Mouse (Mus musculus): Measurements from ENCODE around the gene Clcc1. TPM values are rescaled to one million over a fixed set of nuclear protein-coding genes. Genes with fewer than 3 reads are reported as not detected.

Gene Clcc1
- polyA plus RNA-seq, 1 experiment = 47.5 TPM

DNA sequence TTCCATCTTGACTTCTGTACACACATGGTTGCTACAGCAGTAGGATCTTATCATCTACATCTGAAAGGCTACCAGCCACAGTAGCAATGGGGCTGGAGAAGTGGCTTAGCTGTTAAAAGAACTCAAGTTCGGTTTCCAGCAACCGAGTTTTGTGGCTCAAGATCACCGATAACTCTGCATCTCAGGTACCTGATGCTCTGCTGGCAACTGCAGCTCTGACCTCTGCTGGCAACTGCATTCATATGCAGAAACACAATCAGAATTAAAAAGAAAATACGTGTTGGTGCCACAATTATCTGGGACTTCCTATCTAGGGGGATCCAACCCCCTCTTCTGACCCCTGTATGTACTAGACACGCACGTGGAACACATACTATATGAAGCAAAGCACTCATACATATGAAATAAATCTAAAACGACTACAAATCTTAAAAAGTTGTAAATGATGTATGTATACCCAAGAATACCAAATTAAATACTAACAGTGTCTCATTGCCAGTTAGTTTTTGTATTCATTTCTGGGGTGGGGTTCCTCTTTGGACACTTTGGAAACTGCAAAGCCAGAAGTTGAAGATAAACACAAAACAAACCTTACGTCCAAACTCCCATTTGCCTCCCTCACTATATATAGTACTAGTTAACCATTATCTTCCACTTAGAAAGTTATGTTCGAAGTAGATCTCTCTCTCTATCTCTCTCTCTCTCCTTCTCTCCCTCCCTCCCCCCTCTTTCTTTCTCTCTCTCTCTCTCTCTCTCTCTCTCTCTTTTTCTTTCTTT lies 659 bp upstream of the Clcc1 start:
- H3K27ac ChIP-seq (ENCODE audit: control insufficient read depth, insufficient read depth, low read length) = no peak overlapping the region
- no peak for DNase-seq
- TF ChIP-seq POLR2A (IDR thresholded peaks at IDR 0.05; ENCODE audit: control insufficient read depth, extremely low read depth, insufficient read depth, low read length, poor library complexity) (no peak), CTCF (IDR thresholded peaks at IDR 0.05; ENCODE audit: borderline replicate concordance, control insufficient read depth, extremely low read depth, insufficient read depth, low read length, poor library complexity) (no peak)
- peaks cover 6% of the 10 kb centered on the region for H3K4me1 ChIP-seq (replicated peaks; ENCODE audit: control insufficient read depth, insufficient read depth, low read length)
- no peak overlapping the region for H3K4me3 ChIP-seq (ENCODE audit: control insufficient read depth, insufficient read depth, low read length)
- no peaks in the 10 kb centered on the region for H3K36me3 ChIP-seq (ENCODE audit: control insufficient read depth, insufficient read depth, low read length)
- 11% methylated on average over 9 of the region's 9 CpGs for WGBS
- no peaks in the 10 kb centered on the region for H3K27me3 ChIP-seq (ENCODE audit: control insufficient read depth, insufficient read depth, low read length)

DNA sequence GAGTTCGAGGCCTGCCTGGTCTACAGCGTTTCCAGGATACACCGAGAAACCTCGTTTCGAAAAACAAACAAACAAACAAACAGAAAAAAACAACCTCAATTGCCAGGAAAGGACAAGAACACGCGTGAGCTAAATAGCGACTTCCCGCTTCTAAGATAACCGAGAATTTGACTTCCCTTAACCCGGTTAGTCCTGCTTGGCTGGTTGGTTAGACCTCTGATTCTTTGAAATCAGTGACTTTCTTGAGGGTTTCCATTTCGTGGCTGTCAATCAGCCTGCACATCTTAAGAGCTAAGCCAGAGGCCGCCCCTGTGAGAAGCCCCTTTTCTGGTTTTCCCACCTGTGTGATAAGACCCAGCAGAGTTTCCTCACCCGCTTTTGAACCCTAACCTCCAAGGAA lies 853 bp downstream of the Clcc1 start:
- Histone ChIP-seq H3K27me3 (ENCODE audit: control insufficient read depth, insufficient read depth, low read length) (no peaks in the 10 kb centered on the region), H3K4me1 (replicated peaks; ENCODE audit: control insufficient read depth, insufficient read depth, low read length) (peaks cover 6% of the 10 kb centered on the region), H3K36me3 (ENCODE audit: control insufficient read depth, insufficient read depth, low read length) (no peaks in the 10 kb centered on the region), H3K4me3 (ENCODE audit: control insufficient read depth, insufficient read depth, low read length) (peak overlapping the region; percentile 38), H3K27ac (ENCODE audit: control insufficient read depth, insufficient read depth, low read length) (no peak overlapping the region)
- 4% methylated on average over 14 of the region's 14 CpGs for WGBS
- TF ChIP-seq CTCF (IDR thresholded peaks at IDR 0.05; ENCODE audit: borderline replicate concordance, control insufficient read depth, extremely low read depth, insufficient read depth, low read length, poor library complexity) = no peak
- TF ChIP-seq POLR2A (IDR thresholded peaks at IDR 0.05; ENCODE audit: control insufficient read depth, extremely low read depth, insufficient read depth, low read length, poor library complexity) = no peak
- peak; percentile 6 for DNase-seq

DNA sequence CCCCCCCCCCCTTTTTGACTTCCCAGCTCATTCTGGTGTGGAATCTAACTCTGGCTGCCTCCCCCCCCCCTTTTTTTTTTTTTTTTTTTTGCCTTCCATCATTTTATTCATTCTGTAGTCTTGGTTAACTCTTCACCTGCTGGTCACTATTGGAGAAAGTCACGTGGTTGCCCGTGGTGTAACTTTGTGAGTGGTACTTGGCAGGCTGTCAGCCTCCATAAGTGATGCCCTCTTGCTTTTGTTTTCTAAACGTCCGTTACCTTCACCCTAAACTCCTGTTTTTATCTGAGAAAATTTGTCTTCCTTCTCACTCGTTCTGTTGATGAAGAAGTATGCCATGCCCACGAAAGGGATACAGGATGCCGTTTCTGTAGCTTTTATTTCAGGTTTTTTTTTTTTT lies 1.8 kb downstream of the Clcc1 start:
- Histone ChIP-seq H3K27me3 (ENCODE audit: control insufficient read depth, insufficient read depth, low read length) (no peaks in the 10 kb centered on the region), H3K4me1 (replicated peaks; ENCODE audit: control insufficient read depth, insufficient read depth, low read length) (peaks cover 6% of the 10 kb centered on the region), H3K4me3 (ENCODE audit: control insufficient read depth, insufficient read depth, low read length) (no peak overlapping the region), H3K27ac (ENCODE audit: control insufficient read depth, insufficient read depth, low read length) (no peak overlapping the region), H3K36me3 (ENCODE audit: control insufficient read depth, insufficient read depth, low read length) (no peaks in the 10 kb centered on the region)
- WGBS = 84% methylated on average over 7 of the region's 7 CpGs
- no peak for DNase-seq
- TF ChIP-seq CTCF (IDR thresholded peaks at IDR 0.05; ENCODE audit: borderline replicate concordance, control insufficient read depth, extremely low read depth, insufficient read depth, low read length, poor library complexity) = no peak
- no peak for TF ChIP-seq POLR2A (IDR thresholded peaks at IDR 0.05; ENCODE audit: control insufficient read depth, extremely low read depth, insufficient read depth, low read length, poor library complexity)

DNA sequence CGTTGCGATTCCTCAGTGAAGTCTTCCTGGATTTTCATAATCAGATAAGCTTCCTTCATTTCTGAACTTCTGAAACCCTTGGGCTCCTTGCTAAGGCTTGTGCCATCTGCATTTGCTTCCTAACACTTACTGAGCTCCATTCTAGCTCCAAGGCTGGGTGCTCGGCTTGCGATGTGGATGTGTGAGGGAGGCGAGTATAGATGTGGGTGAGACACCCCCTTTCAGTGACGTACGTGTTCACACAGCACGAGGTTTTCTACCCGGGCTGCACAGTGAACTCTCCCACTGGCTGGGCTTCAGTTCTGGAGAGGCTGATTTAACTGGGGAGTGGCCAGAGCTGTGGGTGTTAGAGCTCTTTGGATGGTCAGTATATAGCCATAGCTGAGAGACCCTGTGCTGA lies 4.9 kb downstream of the Clcc1 start:
- H3K36me3 ChIP-seq (ENCODE audit: control insufficient read depth, insufficient read depth, low read length) = peaks cover 17% of the 10 kb centered on the region
- no peak for TF ChIP-seq CTCF (IDR thresholded peaks at IDR 0.05; ENCODE audit: borderline replicate concordance, control insufficient read depth, extremely low read depth, insufficient read depth, low read length, poor library complexity)
- TF ChIP-seq POLR2A (IDR thresholded peaks at IDR 0.05; ENCODE audit: control insufficient read depth, extremely low read depth, insufficient read depth, low read length, poor library complexity) = no peak

DNA sequence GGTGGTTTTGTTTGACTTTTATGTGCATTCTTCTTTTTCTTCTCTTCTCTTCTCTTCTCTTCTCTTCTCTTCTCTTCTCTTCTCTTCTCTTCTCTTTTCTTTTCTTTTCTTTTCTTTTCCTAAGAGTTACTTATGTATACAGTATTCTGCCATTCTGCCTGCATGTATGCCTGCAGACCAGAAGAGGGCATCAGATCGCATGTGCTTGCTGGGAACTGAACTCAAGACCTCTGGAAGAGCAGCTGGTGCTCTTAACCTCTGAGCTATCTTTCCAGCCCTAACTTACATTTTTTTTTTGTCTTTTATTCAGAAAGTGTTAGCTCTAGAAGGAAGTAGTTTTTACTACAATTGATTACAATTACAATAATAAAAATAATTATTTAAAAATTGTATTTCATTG lies 7.2 kb downstream of the Clcc1 start:
- H3K4me1 ChIP-seq (replicated peaks; ENCODE audit: control insufficient read depth, insufficient read depth, low read length) = no peaks in the 10 kb centered on the region
- H3K4me3 ChIP-seq (ENCODE audit: control insufficient read depth, insufficient read depth, low read length) = no peak overlapping the region
- 91% methylated on average over 1 of the region's 1 CpGs for WGBS
- TF ChIP-seq POLR2A (IDR thresholded peaks at IDR 0.05; ENCODE audit: control insufficient read depth, extremely low read depth, insufficient read depth, low read length, poor library complexity) (no peak), CTCF (IDR thresholded peaks at IDR 0.05; ENCODE audit: borderline replicate concordance, control insufficient read depth, extremely low read depth, insufficient read depth, low read length, poor library complexity) (no peak)
- H3K27me3 ChIP-seq (ENCODE audit: control insufficient read depth, insufficient read depth, low read length) = no peaks in the 10 kb centered on the region
- H3K27ac ChIP-seq (ENCODE audit: control insufficient read depth, insufficient read depth, low read length) = no peak overlapping the region
- no peak for DNase-seq
- H3K36me3 ChIP-seq (ENCODE audit: control insufficient read depth, insufficient read depth, low read length) = peaks cover 31% of the 10 kb centered on the region

More for the DNA sequence above, 4.9 kb downstream of the Clcc1 start:
- no peak overlapping the region for H3K4me3 ChIP-seq (ENCODE audit: control insufficient read depth, insufficient read depth, low read length)
- WGBS = 96% methylated on average over 9 of the region's 9 CpGs
- no peaks in the 10 kb centered on the region for H3K27me3 ChIP-seq (ENCODE audit: control insufficient read depth, insufficient read depth, low read length)
- no peak for DNase-seq
- H3K27ac ChIP-seq (ENCODE audit: control insufficient read depth, insufficient read depth, low read length) = no peak overlapping the region
- peaks cover 6% of the 10 kb centered on the region for H3K4me1 ChIP-seq (replicated peaks; ENCODE audit: control insufficient read depth, insufficient read depth, low read length)

DNA sequence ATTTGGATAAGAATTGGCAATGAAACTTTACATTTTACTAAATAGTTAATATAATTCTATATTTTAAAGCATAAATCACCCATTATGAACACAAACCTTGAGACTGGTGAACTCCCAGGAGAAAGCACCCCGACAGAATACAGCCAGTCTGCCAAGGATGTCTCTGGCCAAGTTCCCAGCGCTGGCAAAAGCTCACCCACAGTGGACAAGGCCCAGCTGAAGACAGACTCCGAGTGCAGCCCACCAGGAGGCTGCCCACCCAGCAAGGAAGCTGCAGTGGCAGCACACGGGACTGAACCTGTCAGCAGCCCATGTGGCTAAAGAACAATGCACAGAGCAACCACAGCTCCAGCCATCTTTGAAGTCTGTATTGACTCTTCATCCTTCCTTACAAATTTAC lies 22.9 kb downstream of the Clcc1 start:
- WGBS = 93% methylated on average over 4 of the region's 4 CpGs
- peaks cover 84% of the 10 kb centered on the region for H3K36me3 ChIP-seq (ENCODE audit: control insufficient read depth, insufficient read depth, low read length)
- no peak for DNase-seq
- no peaks in the 10 kb centered on the region for H3K27me3 ChIP-seq (ENCODE audit: control insufficient read depth, insufficient read depth, low read length)
- H3K4me3 ChIP-seq (ENCODE audit: control insufficient read depth, insufficient read depth, low read length) = no peak overlapping the region
- TF ChIP-seq POLR2A (IDR thresholded peaks at IDR 0.05; ENCODE audit: control insufficient read depth, extremely low read depth, insufficient read depth, low read length, poor library complexity) (no peak), CTCF (IDR thresholded peaks at IDR 0.05; ENCODE audit: borderline replicate concordance, control insufficient read depth, extremely low read depth, insufficient read depth, low read length, poor library complexity) (no peak)
- no peak overlapping the region for H3K27ac ChIP-seq (ENCODE audit: control insufficient read depth, insufficient read depth, low read length)
- no peaks in the 10 kb centered on the region for H3K4me1 ChIP-seq (replicated peaks; ENCODE audit: control insufficient read depth, insufficient read depth, low read length)
